Mouse (Mus musculus) kidney, postnatal 25 days (tissue): Measurements from ENCODE around the gene Cyb5r4.
"Not testable (repeated sequence)": the region's sequence is repeated elsewhere in the genome, so short reads cannot be mapped to it uniquely, and the experiment has no call there.

Experiments used
- DNase-seq, 2 experiments: peaks; one replicate each; pipeline ENCODE4 v3.0.0; 2021; ENCODE audit warnings: mixed read lengths in 2 of 2

The Cyb5r4 gene

GRCm38 (mm10) chr9:87027423-87028084 is 5.7 kb downstream of the Cyb5r4 start:
- peak; percentile 45 to 79 for DNase-seq

- DNase-seq: no peak
These were observed 10.4 kb downstream of the Cyb5r4 start for GRCm38 (mm10) chr9:87032196-87032595.

GRCm38 (mm10) chr9:87034831-87035580 is 13.2 kb downstream of the Cyb5r4 start:
- no peak for DNase-seq

GRCm38 (mm10) chr9:87049425-87049824 is 27.6 kb downstream of the Cyb5r4 start:
- DNase-seq: peak in 1 of 2 experiments; percentile 11

GRCm38 (mm10) chr9:87055547-87056235 is 33.9 kb downstream of the Cyb5r4 start:
- DNase-seq: no peak

GRCm38 (mm10) chr9:87062337-87062736 is 40.5 kb downstream of the Cyb5r4 start:
- no peak for DNase-seq

- no peak for DNase-seq
These were observed 46.3 kb downstream of the Cyb5r4 start for GRCm38 (mm10) chr9:87068160-87068559.

- not testable (repeated sequence) for DNase-seq
These were observed 49.8 kb downstream of the Cyb5r4 start for GRCm38 (mm10) chr9:87071566-87071965.

GRCm38 (mm10) chr9:87077919-87078318 is 56.1 kb downstream of the Cyb5r4 start:
- DNase-seq: no peak

GRCm38 (mm10) chr9:87079511-87079910 is 57.7 kb downstream of the Cyb5r4 start:
- DNase-seq: no peak

GRCm38 (mm10) chr9:87086991-87087390 is 65.2 kb downstream of the Cyb5r4 start:
- DNase-seq: no peak

GRCm38 (mm10) chr9:87097989-87098388 is 76.2 kb downstream of the Cyb5r4 start:
- DNase-seq: peak; percentile 52 to 58

GRCm38 (mm10) chr9:87115019-87115418 is 93.2 kb downstream of the Cyb5r4 start:
- no peak for DNase-seq

GRCm38 (mm10) chr9:87115456-87115931 is 93.7 kb downstream of the Cyb5r4 start:
- DNase-seq: no peak

GRCm38 (mm10) chr9:87115978-87116377 is 94.2 kb downstream of the Cyb5r4 start:
- no peak for DNase-seq

- no peak for DNase-seq
These were observed 97.2 kb downstream of the Cyb5r4 start for GRCm38 (mm10) chr9:87118996-87119395.

GRCm38 (mm10) chr9:87121956-87122493 is 100.2 kb downstream of the Cyb5r4 start:
- no peak for DNase-seq

GRCm38 (mm10) chr9:87127046-87127445 is 105.2 kb downstream of the Cyb5r4 start:
- not testable (repeated sequence) for DNase-seq
